Mouse (Mus musculus) lung, postnatal 0 days (tissue): ENCODE results near the gene Eif5a.

Experiments used
- CTCF ChIP-seq: IDR thresholded peaks from 2 replicates; pipeline ENCODE4 v1.5.1; 2016; ENCODE audit warnings: antibody characterized with exemption, mild to moderate bottlenecking
- EP300 ChIP-seq: IDR thresholded peaks from 2 replicates; pipeline ENCODE4 v1.6.1; 2016; ENCODE audit warnings: antibody characterized with exemption, mild to moderate bottlenecking, control low read depth

- no peak for TF ChIP-seq CTCF
- no peak for TF ChIP-seq EP300
These were observed 13.1 kb downstream of the Eif5a start for GRCm38 (mm10) chr11:69908645-69909044.
